Mouse (Mus musculus) adipose tissue, adult 10 weeks (tissue): ENCODE data around the gene Tacr2. TPM values are rescaled to one million over a fixed set of nuclear protein-coding genes. Genes with fewer than 3 reads are reported as not detected.

Experiments
- polyA plus RNA-seq: library from polyadenylated mRNA; stranded (reverse); fragments of 350-450 nt; fragmentation: Illumina TruSeq; extraction: RNeasy Lipid Tissue Mini Kit (QIAGEN cat#74804); gene quantifications from one replicate; pipeline ENCODE4 v1.2.3, GENCODE M21; 2014; ENCODE audit warnings: low read depth, low replicate concordance

Tacr2 gene
- not detected for polyA plus RNA-seq

DNA sequence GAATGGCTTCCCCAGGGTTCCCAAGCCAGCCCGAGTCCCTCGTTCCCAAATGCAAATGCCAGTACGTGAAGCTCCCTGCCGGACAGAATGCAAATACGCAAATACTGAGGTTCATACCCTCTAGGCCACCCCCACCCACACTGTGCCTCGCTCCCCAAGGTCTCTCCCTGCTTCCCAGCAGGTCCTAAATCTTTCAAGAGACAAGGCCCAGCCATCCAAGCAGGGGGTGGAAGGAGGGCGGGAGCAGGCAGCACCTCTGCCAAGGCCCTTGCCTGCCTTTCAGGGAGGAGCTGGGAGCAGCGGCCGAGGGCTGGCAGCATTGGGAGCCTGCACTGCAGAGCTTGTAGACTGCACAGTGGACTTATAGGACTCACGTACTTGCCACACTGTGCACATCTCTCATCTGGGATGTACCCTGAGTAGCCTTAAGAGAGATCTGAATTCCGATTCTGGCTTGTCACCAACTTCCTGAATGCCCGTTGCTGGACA lies at the start of gene Tacr2:
Tacr2 (plus strand) TSS at position 439 of the 489 bp plus-strand sequence.

DNA sequence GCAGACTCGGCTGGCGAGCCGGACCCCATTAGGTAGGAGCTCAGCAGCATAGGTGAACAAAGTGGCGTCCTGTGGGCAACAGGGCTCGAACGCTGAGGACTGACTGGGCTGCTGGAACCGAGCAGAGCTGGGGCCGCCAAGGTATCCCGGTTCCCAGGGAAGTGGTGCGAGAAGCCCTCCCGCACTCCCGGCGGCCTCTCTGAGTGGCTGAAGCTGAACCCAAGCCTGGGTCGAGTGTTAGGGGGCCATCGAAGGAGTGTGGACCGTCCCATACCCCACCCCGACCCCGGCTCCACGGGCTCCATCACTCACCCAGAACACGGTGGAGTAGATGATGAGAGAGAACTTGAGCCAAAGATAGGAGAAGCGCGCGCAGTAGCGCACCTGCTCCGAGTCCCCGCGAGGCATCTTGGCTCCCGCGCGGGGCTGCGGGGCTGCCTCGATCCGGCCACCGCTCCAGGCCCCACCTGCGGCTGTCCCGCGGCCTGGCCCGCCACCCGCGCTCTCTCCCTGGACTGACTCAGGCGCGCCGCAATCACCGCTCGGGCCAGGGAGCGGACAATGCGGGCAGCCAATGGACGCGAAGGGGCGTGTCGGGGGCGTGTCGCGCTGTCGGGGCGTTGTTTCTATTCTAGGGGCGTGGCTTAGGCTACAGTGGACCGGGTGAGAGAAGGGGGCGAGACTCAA lies 21.4 kb upstream of the Tacr2 start, which contains the start of gene Tspan15:
Tspan15 (minus strand) TSS at position 544 of the 687 bp plus-strand sequence.

Other genes starting within 250 kb of the Tacr2 start
- gene Neurog3, start 119.3 kb upstream of the Tacr2 start, polyA plus RNA-seq, result not detected
- gene Fam241b, start 108.5 kb upstream of the Tacr2 start, polyA plus RNA-seq, result 9.5 TPM
- 68.7 TPM for gene Tspan15, start 21.2 kb upstream of the Tacr2 start, polyA plus RNA-seq
- 53.4 TPM for gene Hk1, start 127.5 kb downstream of the Tacr2 start, polyA plus RNA-seq
- 0.30 TPM for gene Hkdc1, start 170.1 kb downstream of the Tacr2 start, polyA plus RNA-seq
- gene 4930507D05Rik, start 197.1 kb downstream of the Tacr2 start, polyA plus RNA-seq, result 0.16 TPM
- gene Supv3l1, start 197.3 kb downstream of the Tacr2 start, polyA plus RNA-seq, result 18.3 TPM
- 53.9 TPM for gene Vps26a, start 234.4 kb downstream of the Tacr2 start, polyA plus RNA-seq